Mouse (Mus musculus) left cerebral cortex, adult 9 months (tissue): ENCODE results near the gene Xpr1.

Experiments
- DNase-seq, 2 experiments: peaks; one replicate each; pipeline ENCODE4 v3.0.0; 2022; ENCODE audit warnings: low spot score in 2 of 2

Xpr1 gene

GRCm38 (mm10) chr1:155407697-155408576, 9.3 kb downstream of the Xpr1 start:
- no peak for DNase-seq

DNA sequence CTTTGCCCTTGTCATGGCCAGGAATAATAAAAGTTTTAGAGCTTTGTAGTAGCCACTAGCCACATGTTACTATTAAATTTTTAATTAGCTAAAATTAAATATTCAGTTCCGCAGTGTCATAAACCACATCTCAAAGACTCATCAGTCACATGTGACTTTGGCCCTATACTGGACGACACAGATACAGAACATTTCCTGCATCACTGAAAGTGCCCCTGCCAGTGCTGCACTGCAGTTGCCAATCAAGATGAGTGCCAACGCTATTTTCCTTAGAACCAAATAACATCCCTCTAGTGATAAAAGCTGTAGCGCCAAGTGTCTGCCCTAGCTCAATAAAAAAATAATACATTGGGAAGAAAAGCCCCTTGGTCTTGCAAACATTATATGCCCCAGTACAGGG, 17.2 kb downstream of the Xpr1 start:
- no peak for DNase-seq

- no peak for DNase-seq
These were observed 22.4 kb downstream of the Xpr1 start for GRCm38 (mm10) chr1:155394829-155395228.

DNA sequence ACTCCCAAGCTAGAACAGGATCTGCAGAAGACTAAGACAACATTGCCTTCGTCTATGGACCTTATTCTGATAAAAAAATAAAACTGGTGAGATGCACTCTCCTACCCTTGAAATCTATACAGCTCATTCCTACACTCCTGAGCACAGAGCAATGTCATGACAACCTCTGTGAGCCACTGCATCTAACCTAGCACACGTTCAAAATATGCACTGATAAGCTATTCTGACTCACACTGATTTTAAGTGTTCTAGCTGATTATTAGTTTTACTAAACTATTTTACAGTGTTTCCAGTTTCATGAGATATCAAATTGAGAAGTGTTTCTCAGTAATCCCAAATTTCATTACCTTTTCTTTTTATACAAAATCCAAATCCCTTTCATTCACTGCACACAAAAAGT, 23.2 kb downstream of the Xpr1 start:
- DNase-seq: no peak

GRCm38 (mm10) chr1:155392825-155393224, 24.4 kb downstream of the Xpr1 start:
- DNase-seq: no peak

- no peak for DNase-seq
These were observed 25.7 kb downstream of the Xpr1 start for GRCm38 (mm10) chr1:155391537-155391936.

GRCm38 (mm10) chr1:155388418-155388817, 28.8 kb downstream of the Xpr1 start:
- DNase-seq: no peak

- DNase-seq: peak in 1 of 2 experiments; percentile 21
These were observed 30.7 kb downstream of the Xpr1 start for GRCm38 (mm10) chr1:155386551-155386950.

DNA sequence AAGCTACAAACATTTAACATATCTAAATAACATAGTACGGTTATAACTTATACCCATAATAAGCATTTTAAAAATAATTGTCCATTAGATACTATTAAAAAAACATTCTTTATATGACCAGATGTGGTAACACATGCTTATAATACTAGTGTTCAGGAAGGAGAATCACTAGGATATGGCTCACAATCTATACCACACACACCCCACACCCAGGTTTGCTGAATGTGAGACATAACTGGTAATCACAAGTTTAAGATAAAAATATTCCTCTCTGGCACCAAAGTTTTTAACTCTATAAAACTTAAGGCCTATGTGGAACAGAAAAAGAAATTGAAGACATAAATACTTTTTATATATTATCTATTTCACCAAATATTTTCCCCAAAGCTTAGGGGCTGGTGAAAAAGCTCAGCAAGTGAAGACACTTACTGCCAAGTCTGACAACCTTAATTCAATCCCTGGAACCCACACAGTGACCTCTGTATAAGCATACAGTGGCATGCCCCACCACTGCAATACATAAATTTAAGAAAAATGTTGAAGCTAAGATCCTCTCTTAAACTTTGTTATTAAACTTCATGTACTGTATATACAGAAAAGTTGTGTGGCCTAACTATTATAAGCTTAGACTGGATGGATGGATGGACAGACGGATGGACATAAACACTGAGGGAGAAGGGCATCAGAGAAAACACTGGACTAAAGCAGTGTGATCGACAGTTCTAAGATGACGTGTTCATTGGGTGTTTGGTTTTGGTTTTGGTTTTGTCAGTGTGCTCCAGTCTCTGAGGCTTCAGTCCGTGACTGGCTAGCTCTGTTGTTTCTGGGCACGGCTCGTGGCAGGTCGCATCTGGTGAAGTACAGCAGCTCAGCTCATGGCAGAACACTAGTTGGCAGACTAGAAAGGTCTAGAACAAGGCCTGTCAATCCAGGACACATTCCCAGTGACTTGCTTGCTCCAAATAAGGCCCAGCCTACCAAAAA, 33.6 kb downstream of the Xpr1 start:
- DNase-seq: no peak

DNA sequence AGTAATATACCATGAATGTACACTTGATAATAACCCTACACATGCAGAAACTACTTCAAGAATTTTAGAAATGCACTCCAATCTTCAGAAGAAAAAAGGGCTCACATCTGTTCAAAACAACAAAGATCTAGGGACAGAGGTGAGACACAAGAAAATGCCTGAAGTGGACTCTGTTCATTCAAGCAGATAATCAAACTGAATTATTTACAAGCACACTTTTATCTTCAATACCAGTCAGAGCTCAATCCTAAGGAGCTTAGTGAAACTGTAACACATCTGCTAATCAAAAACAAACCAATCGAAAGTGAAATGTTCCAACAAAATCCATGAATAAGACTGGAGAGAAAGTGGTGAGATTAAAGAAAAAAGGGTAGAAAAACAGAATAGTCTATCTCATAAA, 35.3 kb downstream of the Xpr1 start:
- no peak for DNase-seq

DNA sequence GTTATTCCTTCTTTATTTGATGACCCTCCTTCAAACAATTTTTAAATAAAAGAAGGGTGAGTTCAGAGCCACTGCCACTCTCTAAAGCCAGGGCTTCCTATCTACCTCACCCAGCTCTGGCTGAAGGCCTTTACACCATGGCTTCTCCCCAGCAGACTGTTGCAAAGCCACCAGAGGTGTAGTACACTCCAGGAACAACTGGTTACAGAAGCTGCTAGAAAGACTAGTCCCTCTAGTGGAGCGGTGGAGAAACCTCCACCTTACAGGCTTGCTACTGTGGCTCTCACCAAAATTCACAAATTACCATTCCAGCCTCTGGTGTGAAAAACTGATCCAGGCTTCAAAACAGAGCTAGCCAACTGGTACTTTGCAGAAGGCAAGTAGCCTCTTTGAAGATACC, 37.9 kb downstream of the Xpr1 start:
- DNase-seq: no peak

GRCm38 (mm10) chr1:155372821-155373220, 44.4 kb downstream of the Xpr1 start:
- no peak for DNase-seq

DNA sequence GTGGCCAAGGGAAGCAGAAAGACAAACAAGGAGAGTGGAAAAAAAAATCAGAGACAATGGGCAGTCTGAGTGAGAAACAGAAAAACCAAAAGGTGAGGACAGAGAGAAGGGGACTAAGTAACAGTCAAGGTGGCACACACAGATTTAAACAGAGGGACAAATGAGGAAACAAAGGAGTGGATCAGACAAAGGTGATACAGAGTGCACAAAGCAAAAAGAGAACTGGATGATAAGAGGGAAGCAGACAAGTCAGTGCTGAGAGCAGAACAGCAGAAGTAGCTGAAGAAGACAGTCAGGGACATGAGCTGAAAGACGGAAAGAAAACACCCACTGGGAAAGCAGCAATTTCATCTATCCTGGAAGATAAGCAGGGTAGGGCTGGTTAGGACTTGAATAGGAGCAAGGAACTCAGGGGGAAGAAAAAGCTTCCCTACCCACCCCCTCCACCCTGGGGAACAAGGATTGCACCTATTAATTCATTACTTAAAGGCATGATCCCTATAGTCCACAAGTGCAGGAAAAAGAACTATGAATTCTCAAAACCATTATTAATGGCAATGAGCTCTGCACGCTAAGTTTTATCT, 47.0 kb downstream of the Xpr1 start:
- DNase-seq: no peak

DNA sequence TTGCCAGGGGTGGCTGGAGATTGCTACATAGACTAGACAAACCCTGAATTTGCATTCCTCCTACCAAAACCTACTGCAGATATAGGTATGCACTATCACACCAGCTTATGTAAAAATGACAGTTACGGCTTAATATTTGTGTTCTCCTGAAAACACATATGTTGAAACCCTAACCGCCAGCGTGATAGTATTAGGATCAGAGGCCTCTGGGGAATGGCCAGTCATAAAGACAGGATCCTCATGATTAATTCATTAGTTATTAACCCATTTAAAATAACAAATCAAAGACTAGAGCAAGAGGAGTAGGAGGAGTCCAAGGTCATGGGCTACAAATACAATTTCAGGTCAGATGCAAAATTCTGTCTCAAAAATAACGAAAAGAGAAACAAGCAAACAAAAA, 50.8 kb downstream of the Xpr1 start:
- no peak for DNase-seq

DNA sequence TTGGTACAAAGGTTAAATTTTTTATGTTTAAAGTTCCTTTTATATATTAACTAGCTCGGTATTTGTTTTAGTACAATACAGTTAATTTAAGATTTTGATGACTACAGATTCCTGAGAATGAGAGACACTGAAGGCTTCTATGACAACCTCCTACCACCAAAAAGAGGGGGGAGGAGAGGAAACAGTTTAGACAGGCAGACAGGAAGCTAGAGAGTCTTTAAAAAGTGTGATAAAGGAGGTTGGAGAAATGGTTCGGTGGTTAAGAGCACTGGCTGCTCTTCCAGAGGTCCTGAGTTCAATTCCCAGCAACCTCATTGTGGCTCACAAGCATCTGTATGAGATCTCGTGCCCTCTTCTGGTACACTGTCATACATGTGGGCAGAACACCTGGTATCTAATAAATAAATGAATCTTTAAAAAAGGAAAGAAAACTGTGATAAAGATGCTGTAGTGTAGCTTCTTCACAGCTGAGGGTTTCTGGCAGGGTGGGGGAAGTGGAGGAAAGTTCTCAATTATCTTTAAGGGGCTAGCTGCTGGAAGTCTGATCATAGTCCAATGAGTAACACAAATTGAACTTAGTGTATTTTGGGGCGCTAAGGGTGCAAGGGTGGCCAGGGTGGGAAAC, 55.6 kb downstream of the Xpr1 start:
- no peak for DNase-seq

DNA sequence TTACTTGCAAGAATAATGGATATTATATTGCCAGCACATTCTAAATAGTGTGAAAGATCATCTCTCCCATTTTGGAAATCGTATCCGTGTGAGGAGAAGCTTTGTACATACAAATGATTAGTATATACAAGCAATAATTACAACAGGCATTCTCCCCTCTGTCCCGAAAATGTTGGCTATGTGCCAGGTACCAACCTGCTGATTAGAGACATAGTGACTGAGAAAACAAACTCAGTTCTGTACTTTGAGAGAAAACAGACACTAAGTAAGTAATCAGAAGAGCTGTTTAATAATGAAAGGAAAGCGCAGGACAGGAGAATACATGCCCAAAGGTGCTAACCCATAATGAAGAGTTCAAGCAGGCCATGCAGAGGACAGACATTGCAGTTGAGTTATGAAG, 64.1 kb downstream of the Xpr1 start:
- no peak for DNase-seq

GRCm38 (mm10) chr1:155351527-155351926, 65.7 kb downstream of the Xpr1 start:
- no peak for DNase-seq

GRCm38 (mm10) chr1:155348491-155348890, 68.7 kb downstream of the Xpr1 start:
- no peak for DNase-seq

GRCm38 (mm10) chr1:155347339-155347738, 69.9 kb downstream of the Xpr1 start:
- DNase-seq: no peak

GRCm38 (mm10) chr1:155344019-155344418, 73.2 kb downstream of the Xpr1 start:
- DNase-seq: no peak

DNA sequence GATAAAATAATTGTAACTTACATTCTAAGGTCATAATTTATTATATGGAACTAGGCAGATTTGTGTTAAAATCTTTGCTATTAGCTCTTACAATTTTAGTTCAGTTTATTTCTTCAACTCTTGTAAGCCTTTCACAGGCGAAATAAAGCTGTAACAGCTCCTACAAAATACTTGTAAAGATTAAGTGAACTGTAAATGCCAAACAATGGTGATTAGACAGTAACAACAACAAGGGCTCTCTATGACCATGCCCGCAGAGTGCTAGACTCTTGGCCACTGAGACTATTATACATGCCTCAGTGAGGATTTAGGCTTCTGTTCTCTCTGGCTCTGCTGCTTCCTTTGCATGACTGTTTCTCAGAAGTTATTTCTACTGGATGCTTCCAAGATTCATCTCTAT, 77.6 kb downstream of the Xpr1 start:
- DNase-seq: no peak

DNA sequence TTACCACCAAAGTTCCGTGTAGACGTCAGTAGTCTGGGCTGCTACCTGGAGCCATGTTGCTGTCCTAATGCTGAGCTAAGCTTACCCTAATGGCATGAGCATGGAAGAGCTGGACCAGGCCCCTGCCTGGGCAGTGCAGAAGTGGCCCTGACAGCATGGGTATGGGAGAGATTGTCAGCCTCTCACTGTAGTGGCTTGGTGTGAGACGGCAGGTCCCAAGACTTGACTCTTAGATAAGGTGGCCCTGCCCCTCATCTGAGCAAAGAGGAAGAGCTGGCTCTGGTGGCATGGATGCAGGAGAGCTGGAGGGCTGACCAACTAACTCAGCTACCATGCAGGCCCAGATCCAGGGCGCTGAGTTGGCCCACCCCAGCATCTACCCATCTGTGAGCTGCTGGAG, 79.9 kb downstream of the Xpr1 start:
- DNase-seq: no peak
